Mouse (Mus musculus): ENCODE results near the gene Lama1. TPM values are rescaled to one million over a fixed set of nuclear protein-coding genes. Genes with fewer than 3 reads are reported as not detected.

Lama1 gene
- polyA plus RNA-seq, 1 experiment from 2014 or later = 4.3 TPM

- DNase-seq (ENCODE audit: low spot score) (no peak), ATAC-seq (replicated peaks; ENCODE audit: low FRiP score) (no peak)
- H3K27ac ChIP-seq (ENCODE audit: low read depth, low read length) = no peak overlapping the region
- no peaks in the 10 kb centered on the region for H3K27me3 ChIP-seq (replicated peaks; ENCODE audit: control insufficient read depth, insufficient read depth, low read length)
- no peaks in the 10 kb centered on the region for H3K9me3 ChIP-seq (ENCODE audit: control insufficient read depth, low read length)
- H3K9ac ChIP-seq (ENCODE audit: low read depth, low read length) = no peak overlapping the region
- no peak overlapping the region for H3K4me2 ChIP-seq
- 77% methylated on average over 13 of the region's 13 CpGs for WGBS
- no peak overlapping the region for H3K4me3 ChIP-seq (ENCODE audit: low read depth, low read length)
- H3K4me1 ChIP-seq (replicated peaks; ENCODE audit: control insufficient read depth, insufficient read depth, low read length) = no peaks in the 10 kb centered on the region
- H3K36me3 ChIP-seq (ENCODE audit: control insufficient read depth, insufficient read depth, low read length) = no peaks in the 10 kb centered on the region
Observed at GRCm38 (mm10) chr17:67707793-67708364, 10.8 kb downstream of the Lama1 start.

GRCm38 (mm10) chr17:67710377-67710781, 13.3 kb downstream of the Lama1 start:
- ATAC-seq (replicated peaks; ENCODE audit: low FRiP score) (no peak), DNase-seq (ENCODE audit: low spot score) (no peak)
- Histone ChIP-seq H3K27me3 (replicated peaks; ENCODE audit: control insufficient read depth, insufficient read depth, low read length) (no peaks in the 10 kb centered on the region), H3K36me3 (ENCODE audit: control insufficient read depth, insufficient read depth, low read length) (no peaks in the 10 kb centered on the region), H3K27ac (ENCODE audit: low read depth, low read length) (no peak overlapping the region), H3K9ac (ENCODE audit: low read depth, low read length) (no peak overlapping the region), H3K4me3 (ENCODE audit: low read depth, low read length) (no peak overlapping the region), H3K4me1 (replicated peaks; ENCODE audit: control insufficient read depth, insufficient read depth, low read length) (no peaks in the 10 kb centered on the region), H3K4me2 (no peak overlapping the region), H3K9me3 (ENCODE audit: control insufficient read depth, low read length) (no peaks in the 10 kb centered on the region)
- 66% methylated on average over 6 of the region's 6 CpGs for WGBS

- Histone ChIP-seq H3K27ac (ENCODE audit: low read depth, low read length) (no peak overlapping the region), H3K4me2 (no peak overlapping the region), H3K9me3 (ENCODE audit: control insufficient read depth, low read length) (no peaks in the 10 kb centered on the region), H3K4me3 (ENCODE audit: low read depth, low read length) (no peak overlapping the region), H3K9ac (ENCODE audit: low read depth, low read length) (no peak overlapping the region), H3K36me3 (ENCODE audit: control insufficient read depth, insufficient read depth, low read length) (no peaks in the 10 kb centered on the region), H3K27me3 (replicated peaks; ENCODE audit: control insufficient read depth, insufficient read depth, low read length) (no peaks in the 10 kb centered on the region), H3K4me1 (replicated peaks; ENCODE audit: control insufficient read depth, insufficient read depth, low read length) (no peaks in the 10 kb centered on the region)
- no peak for DNase-seq (ENCODE audit: low spot score)
- no peak for ATAC-seq (replicated peaks; ENCODE audit: low FRiP score)
- WGBS = 57% methylated on average over 4 of the region's 4 CpGs
Observed at GRCm38 (mm10) chr17:67711361-67711760, 14.3 kb downstream of the Lama1 start.

GRCm38 (mm10) chr17:67712929-67713328, 15.9 kb downstream of the Lama1 start:
- Histone ChIP-seq H3K4me3 (ENCODE audit: low read depth, low read length) (no peak overlapping the region), H3K27ac (ENCODE audit: low read depth, low read length) (no peak overlapping the region), H3K9ac (ENCODE audit: low read depth, low read length) (no peak overlapping the region), H3K4me2 (no peak overlapping the region), H3K4me1 (replicated peaks; ENCODE audit: control insufficient read depth, insufficient read depth, low read length) (no peaks in the 10 kb centered on the region), H3K36me3 (ENCODE audit: control insufficient read depth, insufficient read depth, low read length) (no peaks in the 10 kb centered on the region), H3K9me3 (ENCODE audit: control insufficient read depth, low read length) (no peaks in the 10 kb centered on the region), H3K27me3 (replicated peaks; ENCODE audit: control insufficient read depth, insufficient read depth, low read length) (no peaks in the 10 kb centered on the region)
- no peak for DNase-seq (ENCODE audit: low spot score)
- 67% methylated on average over 7 of the region's 7 CpGs for WGBS
- ATAC-seq (replicated peaks; ENCODE audit: low FRiP score) = no peak

- DNase-seq (ENCODE audit: low spot score) (no peak), ATAC-seq (replicated peaks; ENCODE audit: low FRiP score) (no peak)
- 77% methylated on average over 19 of the region's 19 CpGs for WGBS
- Histone ChIP-seq H3K4me3 (ENCODE audit: low read depth, low read length) (no peak overlapping the region), H3K9ac (ENCODE audit: low read depth, low read length) (no peak overlapping the region), H3K36me3 (ENCODE audit: control insufficient read depth, insufficient read depth, low read length) (no peaks in the 10 kb centered on the region), H3K4me2 (no peak overlapping the region), H3K4me1 (replicated peaks; ENCODE audit: control insufficient read depth, insufficient read depth, low read length) (no peaks in the 10 kb centered on the region), H3K9me3 (ENCODE audit: control insufficient read depth, low read length) (no peaks in the 10 kb centered on the region), H3K27ac (ENCODE audit: low read depth, low read length) (no peak overlapping the region), H3K27me3 (replicated peaks; ENCODE audit: control insufficient read depth, insufficient read depth, low read length) (no peaks in the 10 kb centered on the region)
Observed at GRCm38 (mm10) chr17:67715466-67715865, 18.4 kb downstream of the Lama1 start.

- DNase-seq (ENCODE audit: low spot score) = no peak
- Histone ChIP-seq H3K9me3 (ENCODE audit: control insufficient read depth, low read length) (no peaks in the 10 kb centered on the region), H3K4me2 (no peak overlapping the region), H3K36me3 (ENCODE audit: control insufficient read depth, insufficient read depth, low read length) (no peaks in the 10 kb centered on the region), H3K27me3 (replicated peaks; ENCODE audit: control insufficient read depth, insufficient read depth, low read length) (no peaks in the 10 kb centered on the region), H3K27ac (ENCODE audit: low read depth, low read length) (no peak overlapping the region), H3K4me1 (replicated peaks; ENCODE audit: control insufficient read depth, insufficient read depth, low read length) (no peaks in the 10 kb centered on the region), H3K4me3 (ENCODE audit: low read depth, low read length) (no peak overlapping the region), H3K9ac (ENCODE audit: low read depth, low read length) (no peak overlapping the region)
- ATAC-seq (replicated peaks; ENCODE audit: low FRiP score) = no peak
- WGBS = 81% methylated on average over 7 of the region's 7 CpGs
Observed at GRCm38 (mm10) chr17:67722055-67722454, 25.0 kb downstream of the Lama1 start.

GRCm38 (mm10) chr17:67722578-67722977, 25.5 kb downstream of the Lama1 start:
- H3K9ac ChIP-seq (ENCODE audit: low read depth, low read length) = no peak overlapping the region
- no peaks in the 10 kb centered on the region for H3K9me3 ChIP-seq (ENCODE audit: control insufficient read depth, low read length)
- 92% methylated on average over 1 of the region's 1 CpGs for WGBS
- no peak overlapping the region for H3K4me3 ChIP-seq (ENCODE audit: low read depth, low read length)
- ATAC-seq (replicated peaks; ENCODE audit: low FRiP score) (no peak), DNase-seq (ENCODE audit: low spot score) (no peak)
- H3K27ac ChIP-seq (ENCODE audit: low read depth, low read length) = no peak overlapping the region
- H3K27me3 ChIP-seq (replicated peaks; ENCODE audit: control insufficient read depth, insufficient read depth, low read length) = no peaks in the 10 kb centered on the region
- H3K4me1 ChIP-seq (replicated peaks; ENCODE audit: control insufficient read depth, insufficient read depth, low read length) = no peaks in the 10 kb centered on the region
- H3K4me2 ChIP-seq = no peak overlapping the region
- H3K36me3 ChIP-seq (ENCODE audit: control insufficient read depth, insufficient read depth, low read length) = no peaks in the 10 kb centered on the region

- H3K9me3 ChIP-seq (ENCODE audit: control insufficient read depth, low read length) = no peaks in the 10 kb centered on the region
- no peak overlapping the region for H3K27ac ChIP-seq (ENCODE audit: low read depth, low read length)
- no peak overlapping the region for H3K9ac ChIP-seq (ENCODE audit: low read depth, low read length)
- no peak overlapping the region for H3K4me3 ChIP-seq (ENCODE audit: low read depth, low read length)
- no peaks in the 10 kb centered on the region for H3K4me1 ChIP-seq (replicated peaks; ENCODE audit: control insufficient read depth, insufficient read depth, low read length)
- H3K36me3 ChIP-seq (ENCODE audit: control insufficient read depth, insufficient read depth, low read length) = no peaks in the 10 kb centered on the region
- H3K27me3 ChIP-seq (replicated peaks; ENCODE audit: control insufficient read depth, insufficient read depth, low read length) = no peaks in the 10 kb centered on the region
- 78% methylated on average over 14 of the region's 14 CpGs for WGBS
- no peak overlapping the region for H3K4me2 ChIP-seq
- DNase-seq (ENCODE audit: low spot score) (no peak), ATAC-seq (replicated peaks; ENCODE audit: low FRiP score) (no peak)
Observed at GRCm38 (mm10) chr17:67723175-67724067, 26.4 kb downstream of the Lama1 start.

GRCm38 (mm10) chr17:67726601-67727000, 29.5 kb downstream of the Lama1 start:
- no peaks in the 10 kb centered on the region; the same call in 1 of the 2 replicates for H3K4me1 ChIP-seq (replicated peaks; ENCODE audit: control insufficient read depth, insufficient read depth, low read length)
- no peak overlapping the region for H3K4me2 ChIP-seq
- H3K27me3 ChIP-seq (replicated peaks; ENCODE audit: control insufficient read depth, insufficient read depth, low read length) = no peaks in the 10 kb centered on the region
- no peaks in the 10 kb centered on the region for H3K36me3 ChIP-seq (ENCODE audit: control insufficient read depth, insufficient read depth, low read length)
- no peak overlapping the region for H3K27ac ChIP-seq (ENCODE audit: low read depth, low read length)
- no peaks in the 10 kb centered on the region for H3K9me3 ChIP-seq (ENCODE audit: control insufficient read depth, low read length)
- H3K4me3 ChIP-seq (ENCODE audit: low read depth, low read length) = no peak overlapping the region
- 88% methylated on average over 11 of the region's 11 CpGs for WGBS
- H3K9ac ChIP-seq (ENCODE audit: low read depth, low read length) = no peak overlapping the region
- ATAC-seq (replicated peaks; ENCODE audit: low FRiP score) (no peak), DNase-seq (ENCODE audit: low spot score) (no peak)

Data from liver, embryonic 11.5 days (tissue).